Mouse (Mus musculus): ENCODE results near the gene Fam81a.

Fam81a gene

DNA sequence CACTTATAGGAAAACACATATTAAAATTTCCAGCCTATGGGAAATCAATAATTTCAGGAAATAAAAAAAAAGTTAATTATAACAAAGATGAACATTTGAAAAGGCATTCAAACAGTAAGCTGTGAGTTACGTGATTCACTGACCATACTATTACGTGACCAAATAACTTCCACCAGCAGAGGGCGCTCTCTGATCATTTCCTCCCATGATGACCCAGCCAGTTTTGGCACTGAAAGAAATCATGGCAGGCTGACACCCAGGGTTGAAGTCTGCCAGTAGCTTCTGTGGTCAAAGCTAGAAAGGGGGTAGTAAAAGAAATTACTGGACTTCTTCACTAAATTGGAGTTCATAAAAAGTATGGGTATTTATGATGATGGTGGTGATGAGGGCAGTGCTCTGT, 33.1 kb downstream of the Fam81a start:
- peak; percentile 53 to 70 for DNase-seq (ENCODE audit: low spot score in 2 of 2)

DNA sequence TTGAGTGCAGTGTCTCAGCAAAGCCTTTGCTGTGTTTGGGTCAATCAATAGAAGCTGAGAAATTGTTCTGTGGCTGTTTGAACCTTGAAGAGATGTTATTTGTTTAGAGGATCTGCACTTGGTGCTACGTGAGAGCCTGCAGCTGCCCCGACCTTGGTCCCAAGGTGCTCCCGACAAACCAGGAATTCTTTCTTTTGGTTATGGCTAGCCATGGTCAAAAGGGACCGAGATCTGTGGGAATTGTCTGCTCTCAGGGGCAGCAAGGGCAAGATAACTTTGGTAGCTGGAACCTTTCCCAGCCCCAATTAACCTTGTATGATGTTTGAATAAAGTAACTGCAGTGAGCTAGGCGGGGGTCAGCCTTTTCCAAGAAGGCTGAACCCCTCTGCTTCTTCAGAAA, 34.2 kb downstream of the Fam81a start:
- no peak for DNase-seq (ENCODE audit: low spot score in 2 of 2)

DNA sequence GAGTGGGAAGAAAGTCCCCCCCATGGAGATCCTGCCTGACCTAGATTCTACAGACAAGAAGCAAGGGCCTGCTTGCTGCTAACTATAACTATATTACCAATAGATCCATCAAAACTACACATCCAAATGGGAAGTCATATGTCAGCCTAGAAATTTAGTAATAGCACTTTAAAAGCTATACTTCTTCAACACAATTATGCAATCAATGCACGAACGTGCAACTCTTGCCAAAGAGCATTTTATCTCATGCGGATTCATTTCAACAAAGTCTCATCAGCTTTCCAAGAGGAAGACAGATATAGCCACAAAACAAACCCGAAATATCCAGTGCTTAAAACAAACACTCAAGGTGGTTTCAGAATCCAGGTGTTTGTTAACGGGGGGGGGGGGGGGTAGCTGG, 36.8 kb downstream of the Fam81a start:
- no peak for DNase-seq (ENCODE audit: low spot score in 2 of 2)

DNA sequence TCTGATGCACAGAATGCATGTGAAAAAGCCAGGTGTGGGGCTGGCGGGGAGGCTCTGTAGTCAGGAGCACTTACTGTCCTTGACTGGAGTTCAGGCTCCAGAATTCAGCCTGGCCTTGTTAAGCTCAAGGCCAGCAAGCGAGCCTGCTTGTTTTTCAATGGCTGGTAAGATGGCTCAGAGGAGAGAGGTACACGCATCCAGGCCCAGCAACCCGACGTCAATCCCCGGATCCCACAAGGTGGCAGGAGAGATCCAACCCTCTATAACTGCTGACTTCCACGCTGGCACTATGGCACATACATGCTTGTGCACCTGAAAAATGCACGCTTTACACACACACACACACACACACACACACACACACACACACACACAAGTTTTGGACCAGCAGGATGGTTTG, 39.3 kb downstream of the Fam81a start:
- no peak for DNase-seq (ENCODE audit: low spot score in 2 of 2)

DNA sequence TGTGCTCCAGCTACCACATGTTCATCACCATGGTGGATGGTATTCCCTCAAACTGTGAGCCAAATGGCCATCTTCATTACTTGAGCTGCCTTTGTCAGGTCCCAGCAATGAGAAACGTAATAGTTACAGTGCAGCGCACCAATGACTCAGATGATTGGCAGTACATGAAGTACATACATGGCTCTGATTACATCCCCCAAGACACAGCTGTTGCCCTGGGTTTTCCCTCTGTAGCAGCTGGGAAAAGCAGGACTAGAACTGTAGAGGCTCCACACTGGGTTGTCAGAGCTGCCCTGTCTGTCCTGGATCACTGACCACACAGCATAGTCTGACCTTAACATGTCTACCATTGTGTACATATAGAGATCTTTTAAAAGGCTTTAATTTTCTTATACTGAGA, 44.8 kb downstream of the Fam81a start:
- no peak for DNase-seq (ENCODE audit: low spot score in 2 of 2)

DNA sequence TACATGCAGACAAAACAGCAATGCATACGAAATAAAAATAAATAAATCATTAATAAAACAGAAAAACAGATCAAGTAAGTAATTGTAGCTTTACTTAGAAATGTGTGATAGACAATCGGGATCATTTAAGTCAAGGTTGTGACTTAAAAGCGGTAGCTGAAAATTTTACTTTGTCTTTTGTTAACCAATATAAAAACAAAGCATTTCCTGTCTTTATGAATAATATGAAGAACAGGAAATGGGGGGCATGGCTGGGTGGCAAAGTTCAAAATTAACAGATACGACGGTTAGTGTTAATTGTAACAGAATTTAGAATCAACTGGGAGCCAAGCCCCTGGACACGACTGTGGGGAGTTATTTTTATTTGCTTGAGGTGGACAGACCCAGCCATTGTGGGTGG, 47.3 kb downstream of the Fam81a start:
- DNase-seq (ENCODE audit: low spot score in 2 of 2): no peak

DNA sequence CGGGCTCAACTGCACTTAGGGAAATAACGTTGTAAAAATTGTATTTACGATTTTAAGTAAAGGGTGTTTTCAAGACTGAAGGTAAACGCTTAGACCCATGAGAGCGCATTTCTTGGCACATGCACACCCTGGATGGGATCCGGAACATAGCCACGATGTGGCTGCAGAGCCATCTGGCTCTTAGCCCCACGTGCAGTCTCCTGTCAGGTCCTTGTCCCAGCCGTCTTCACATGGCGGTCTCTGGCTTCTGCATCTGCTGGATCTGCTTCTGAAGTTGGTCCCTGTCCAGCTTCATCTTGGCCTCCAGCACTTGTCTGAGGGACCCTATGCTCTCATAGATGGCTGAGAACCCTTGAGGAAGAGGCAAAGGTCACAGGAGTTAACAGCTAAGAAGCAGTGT, 51.8 kb downstream of the Fam81a start:
- no peak for DNase-seq (ENCODE audit: low spot score in 2 of 2)

DNA sequence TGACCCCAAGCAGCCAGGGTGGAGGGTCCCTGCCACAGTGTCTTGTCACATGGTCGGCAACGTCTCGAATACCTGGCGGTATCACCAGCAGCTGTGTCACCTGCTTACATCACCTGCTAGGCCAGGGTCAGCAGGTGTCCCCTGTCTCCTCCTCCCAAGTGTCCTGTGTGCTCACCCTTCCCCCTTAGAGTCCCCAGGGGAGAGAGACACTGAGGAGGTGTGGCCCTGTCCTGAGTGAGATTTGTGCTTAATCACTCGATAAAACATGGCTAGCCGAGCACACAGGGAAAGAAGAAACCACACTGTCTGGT, 53.6 kb downstream of the Fam81a start:
- DNase-seq (ENCODE audit: low spot score in 2 of 2): no peak

DNA sequence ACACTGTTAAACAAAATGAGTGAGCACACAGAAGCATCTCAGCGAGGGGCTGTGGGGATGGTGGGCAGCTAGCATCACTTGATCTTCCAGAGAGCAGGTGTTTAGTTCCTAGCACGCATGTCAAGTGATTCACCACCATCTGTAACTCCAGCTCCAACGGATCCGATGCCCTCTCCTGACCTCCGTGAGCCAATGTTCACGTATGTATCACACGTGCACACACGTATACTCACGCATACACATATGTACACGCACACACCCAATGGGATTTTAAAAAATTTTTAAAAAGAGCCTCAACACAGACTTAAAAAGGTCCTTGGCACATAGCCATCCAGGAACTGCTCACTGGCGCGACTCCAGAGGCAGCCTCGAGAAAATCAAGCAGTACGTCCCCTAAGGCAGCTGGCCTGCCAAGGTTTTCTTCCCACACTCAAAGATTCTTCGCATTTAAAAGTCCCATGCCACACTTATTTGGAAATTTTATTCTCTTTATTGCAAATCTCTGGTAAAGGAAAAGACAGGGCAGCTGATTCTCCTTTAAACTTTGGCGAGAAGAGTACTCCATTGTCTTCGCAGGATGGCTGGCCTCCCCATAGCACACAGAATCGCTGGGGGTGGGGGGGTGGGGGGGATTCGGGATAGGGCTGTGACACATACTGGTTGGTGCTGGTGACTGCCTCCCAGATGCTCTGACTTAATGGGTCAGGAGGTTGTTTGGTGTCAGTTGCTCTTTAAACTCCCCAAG, 54.1 kb downstream of the Fam81a start:
- DNase-seq (ENCODE audit: low spot score in 2 of 2): no peak

DNA sequence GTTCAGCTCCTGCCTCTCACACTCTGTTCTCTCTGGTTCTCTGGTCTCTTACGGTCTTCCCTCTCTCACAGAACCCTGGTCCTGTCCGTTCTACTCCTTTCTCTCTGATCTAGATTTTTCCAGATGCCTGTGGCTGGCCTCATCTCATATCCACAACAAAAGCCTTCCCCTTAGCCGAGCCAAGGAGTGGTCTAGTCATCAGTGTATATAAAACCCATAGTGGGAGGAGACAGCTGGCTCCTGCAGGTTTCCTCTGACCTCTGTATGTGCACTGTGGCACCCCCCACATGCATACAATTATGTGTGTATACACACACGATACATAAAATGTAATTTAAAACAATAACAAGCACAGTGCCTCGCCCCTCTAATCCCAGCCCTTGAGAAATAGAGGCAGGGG, 55.0 kb downstream of the Fam81a start:
- no peak for DNase-seq (ENCODE audit: low spot score in 2 of 2)

DNA sequence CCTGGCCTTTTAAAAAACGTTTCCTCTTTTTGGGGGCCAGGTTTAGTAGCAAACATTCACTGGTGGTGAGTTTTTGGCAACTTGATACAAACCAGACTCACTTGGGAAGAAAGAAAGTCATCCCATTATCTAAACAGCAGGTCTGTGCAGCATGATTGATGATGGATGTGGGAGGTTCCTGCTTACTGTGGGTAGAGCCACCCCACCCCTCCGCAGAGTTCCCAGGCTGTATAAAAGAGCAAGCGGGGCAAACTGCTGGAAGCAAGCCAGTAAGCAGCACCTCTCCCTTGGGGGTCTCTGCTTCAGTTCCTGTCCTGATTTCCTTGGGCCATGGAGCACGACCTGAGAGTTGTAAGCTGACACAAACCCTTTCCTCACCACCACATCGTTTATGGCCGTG, 56.3 kb downstream of the Fam81a start:
- no peak for DNase-seq (ENCODE audit: low spot score in 2 of 2)

DNA sequence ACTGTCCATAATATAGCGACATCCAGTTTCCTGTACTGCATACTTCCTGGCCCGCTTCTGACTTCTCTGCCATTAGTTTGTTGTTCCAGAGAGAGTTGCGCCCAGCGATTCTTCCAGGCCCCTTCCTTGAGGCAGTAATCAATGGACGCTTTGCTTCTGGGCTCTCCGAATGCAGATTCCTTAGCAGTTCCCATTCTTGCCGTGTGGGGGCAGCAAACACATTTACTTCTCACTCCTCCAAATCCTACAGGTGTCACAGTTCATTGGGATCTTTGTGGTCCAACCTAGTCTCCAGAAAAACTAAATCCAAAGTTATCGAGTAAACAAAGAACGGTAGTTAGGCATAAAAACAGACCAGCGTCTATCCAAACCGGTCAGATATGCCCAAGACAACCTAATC, 58.3 kb downstream of the Fam81a start:
- no peak for DNase-seq (ENCODE audit: low spot score in 2 of 2)

DNA sequence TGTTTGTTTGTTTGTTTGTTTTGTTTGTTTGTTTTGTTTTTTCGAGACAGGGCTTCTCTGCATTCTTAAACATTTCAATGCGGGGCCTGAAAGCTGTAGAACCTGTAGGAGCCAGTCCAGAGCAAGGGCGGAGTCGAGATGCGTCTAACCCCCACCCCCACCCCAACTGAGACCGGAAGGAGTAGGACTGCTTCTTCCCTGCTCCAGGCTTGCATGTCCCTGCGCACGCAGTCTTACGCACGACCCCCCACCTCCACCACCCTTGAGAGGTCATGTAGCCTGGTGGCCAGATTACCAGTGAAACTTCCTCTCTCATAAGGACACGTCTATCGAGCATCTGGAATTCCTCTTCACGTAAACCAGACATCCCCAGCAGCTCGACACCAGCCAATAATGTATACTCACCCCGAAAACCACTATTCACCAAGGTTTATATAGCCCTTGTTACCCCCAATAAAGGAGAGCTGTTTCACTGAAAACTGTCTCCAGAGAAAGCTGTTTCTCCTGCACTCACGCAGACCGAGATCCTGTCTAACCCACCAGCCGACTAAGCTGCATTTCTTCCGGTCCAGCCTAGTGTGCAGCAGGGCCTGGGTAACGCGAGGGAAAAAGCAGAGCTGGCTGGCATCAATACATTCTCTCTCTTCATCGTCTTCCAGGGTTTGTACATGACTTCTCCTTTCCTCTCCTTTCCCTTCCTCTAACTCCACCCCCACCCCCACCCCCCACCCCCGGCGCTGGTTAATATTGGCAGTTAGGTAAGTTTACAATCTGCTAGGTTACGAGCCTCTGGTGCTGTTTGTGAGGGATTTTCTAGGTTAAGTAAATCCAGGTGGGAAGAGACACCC, 59.8 kb downstream of the Fam81a start:
- no peak for DNase-seq (ENCODE audit: low spot score in 2 of 2)

DNA sequence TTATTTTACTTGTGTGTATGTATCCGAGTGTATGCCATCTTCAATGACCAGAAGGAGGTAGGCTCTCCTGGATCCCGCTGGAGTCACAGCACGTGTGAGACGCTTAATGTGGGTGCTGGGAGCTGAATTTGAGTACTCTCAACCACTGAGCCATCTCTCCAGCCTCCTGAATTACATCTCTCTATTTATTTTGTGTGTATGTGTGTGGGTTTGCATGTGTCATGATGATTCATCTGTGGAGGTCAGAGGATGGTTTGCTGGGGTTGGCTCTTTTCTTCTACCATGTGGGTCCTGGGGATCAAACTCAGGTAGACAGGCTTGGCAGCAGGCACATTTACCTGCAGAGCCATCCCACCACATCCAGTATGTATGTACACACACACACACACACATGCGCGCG, 60.6 kb downstream of the Fam81a start:
- no peak for DNase-seq (ENCODE audit: low spot score in 2 of 2)

DNA sequence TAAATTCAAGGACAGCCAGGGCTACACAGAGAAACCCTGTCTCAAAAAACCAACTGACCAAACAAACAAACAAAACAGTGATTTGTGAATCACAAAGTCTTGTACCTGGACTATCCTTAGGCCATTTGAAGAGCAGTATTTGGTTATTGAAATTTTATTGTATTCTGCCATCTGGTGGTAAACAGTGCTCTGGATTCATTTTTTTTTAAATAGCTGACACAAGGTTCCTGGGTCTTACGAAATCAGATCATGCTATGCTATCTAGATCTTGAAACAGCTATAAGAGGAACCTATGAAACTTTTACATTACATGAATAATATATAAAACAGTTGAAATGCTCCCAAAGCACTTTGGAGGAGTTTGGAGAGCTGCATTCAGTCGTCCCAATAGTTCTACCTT, 61.4 kb downstream of the Fam81a start:
- DNase-seq (ENCODE audit: low spot score in 2 of 2): no peak

DNA sequence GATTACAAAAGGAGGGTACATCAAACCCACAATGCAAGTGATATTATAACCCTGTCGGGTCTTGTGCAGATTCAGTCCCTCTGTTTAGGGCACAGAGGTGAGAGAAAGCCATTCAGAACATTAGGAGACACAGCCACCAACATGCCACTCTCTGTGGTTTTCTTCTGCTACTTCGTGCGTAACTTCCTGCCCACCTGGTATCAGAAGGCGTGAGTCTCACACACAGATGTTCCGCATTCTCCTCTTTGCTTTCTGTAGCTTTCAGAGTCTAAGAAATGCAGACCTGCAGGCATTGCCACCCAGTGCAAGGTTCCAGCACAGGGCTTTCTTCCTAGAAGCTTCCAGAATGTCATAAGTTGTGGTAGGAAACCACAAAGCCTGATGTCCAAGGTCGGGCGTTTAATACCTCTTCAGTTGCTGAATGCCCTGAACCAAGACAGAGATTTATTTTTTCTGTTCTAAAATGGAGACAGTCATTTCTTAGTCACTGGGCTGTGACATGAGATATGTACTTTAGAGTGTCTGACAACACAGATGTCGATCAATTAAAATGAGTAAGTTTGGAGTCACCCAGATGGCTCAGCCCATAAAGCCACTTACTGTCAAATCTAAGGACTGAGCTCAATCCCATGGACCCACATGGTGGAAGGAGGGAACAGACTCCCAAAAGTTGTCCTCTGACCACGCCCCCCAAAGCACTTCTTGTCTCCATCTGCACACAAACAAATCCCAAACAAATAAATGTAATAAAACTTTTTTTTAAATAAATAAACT, 62.1 kb downstream of the Fam81a start:
- peak; percentile 83 for DNase-seq (ENCODE audit: low spot score in 2 of 2)

DNA sequence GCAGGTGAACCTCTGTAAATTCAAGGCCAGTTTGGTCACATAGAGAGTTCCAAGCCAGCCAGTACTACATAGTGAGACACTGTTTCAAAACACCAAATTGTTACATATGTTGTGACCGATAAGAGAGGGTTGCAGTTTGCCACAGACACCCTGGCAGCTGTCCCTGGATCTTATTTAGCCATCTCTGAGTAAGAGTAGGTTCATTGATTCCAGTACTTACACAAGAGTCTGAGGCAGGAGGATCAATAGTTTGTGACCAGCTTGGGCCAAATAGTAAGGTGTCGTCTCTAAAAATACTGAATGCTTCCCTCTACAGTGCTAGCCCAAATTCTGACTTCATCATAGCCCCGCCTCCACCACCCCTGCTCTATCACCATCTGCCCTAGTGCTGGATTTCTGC, 64.3 kb downstream of the Fam81a start:
- no peak for DNase-seq (ENCODE audit: low spot score in 2 of 2)

DNA sequence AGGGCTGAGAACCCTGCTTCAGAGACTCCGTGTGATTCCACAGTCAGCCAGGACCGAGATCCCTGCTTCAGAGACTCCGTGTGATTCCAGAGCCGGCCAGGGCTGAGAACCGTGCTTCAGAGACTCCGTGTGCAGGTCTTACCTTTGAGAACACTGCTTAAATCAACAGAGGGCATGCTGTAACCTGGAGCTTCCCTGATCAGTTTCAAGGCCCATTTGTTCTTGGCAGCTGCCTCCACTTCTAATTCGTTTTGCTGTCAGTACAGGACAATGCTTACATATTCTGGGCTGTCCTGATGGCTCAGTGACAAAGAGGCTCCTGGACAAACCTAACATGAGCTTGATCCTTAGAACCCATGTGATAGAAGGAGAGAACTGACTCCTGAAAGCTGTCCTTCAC, 65.2 kb downstream of the Fam81a start:
- DNase-seq (ENCODE audit: low spot score in 2 of 2): no peak

DNA sequence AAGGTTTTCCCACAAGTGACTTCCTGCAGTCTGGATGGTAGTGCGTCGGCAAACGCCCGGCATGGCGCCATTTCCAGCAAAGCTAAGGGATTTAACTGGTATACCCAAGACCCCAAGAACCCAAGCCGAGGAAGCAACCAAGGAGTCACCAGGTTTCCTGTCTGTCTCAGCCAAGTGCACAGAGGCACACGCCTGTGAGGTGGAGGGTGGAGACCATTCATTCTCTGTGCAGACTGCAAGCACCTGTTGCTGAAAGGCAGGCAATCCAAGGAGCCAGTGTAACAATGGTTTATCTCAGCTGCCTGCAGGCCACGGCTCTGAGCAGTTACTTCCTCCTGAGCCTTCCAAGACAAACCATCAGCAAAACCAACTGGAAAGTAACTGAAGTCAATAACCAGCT, 70.0 kb downstream of the Fam81a start:
- DNase-seq (ENCODE audit: low spot score in 2 of 2): no peak

DNA sequence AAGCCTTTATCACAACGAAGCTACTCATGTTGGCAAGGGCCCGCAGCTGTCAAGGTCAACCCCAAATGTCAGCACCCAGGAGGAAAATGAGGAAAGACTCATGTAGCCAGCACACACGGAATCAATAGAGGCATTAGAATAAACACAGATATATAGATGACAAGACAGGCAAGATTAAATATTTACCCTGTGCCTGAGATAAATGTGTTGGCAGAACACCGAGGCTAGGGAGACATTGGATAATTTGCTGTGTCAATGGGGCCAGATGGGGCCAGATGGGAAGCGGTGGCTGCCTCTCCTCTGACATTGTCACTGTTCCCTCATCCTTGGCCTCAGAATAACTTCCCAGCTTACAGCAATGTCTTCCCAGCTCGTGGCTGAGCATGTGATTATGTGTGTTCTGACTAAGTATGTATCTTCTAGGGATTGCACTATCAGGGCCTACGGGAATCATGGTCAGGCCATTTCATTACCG, 72.4 kb downstream of the Fam81a start:
- DNase-seq (ENCODE audit: low spot score in 2 of 2): no peak

DNA sequence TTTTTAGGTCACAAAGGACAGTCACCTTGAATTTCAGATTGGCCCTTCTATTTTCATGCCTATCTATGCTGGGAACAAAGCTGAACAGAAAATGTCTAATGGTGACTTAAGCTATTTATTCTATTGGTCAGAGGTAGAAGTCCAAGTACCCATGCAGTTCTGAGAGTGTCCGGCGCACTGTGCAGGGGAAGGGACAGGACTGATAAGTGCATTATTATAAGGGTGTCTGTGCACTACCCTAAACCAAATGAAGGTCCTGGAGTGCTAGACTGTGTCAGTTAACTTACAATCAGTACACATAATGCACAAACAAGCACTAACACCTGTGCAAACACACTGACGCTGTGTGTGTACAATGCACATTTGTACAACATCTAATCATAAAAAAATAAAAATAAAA, 74.9 kb downstream of the Fam81a start:
- no peak for DNase-seq (ENCODE audit: low spot score in 2 of 2)

DNA sequence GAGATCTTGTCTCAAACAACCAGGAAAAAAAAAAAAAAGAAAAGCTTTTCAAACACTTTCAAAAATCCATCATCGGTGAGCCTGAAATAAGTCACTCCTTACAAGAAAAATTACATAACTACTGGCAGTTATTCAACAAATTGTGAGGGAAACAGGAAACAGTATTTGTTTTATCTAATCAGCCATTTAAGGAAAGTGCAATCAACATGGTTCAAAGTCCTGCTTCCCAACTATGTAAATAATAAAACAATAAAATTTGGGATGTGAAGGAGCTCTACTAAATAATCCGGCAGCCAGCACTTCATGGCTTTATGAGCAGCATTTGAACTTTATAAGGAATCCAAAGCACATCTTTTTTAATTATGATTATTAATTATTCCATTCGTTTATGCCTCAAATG, 80.3 kb downstream of the Fam81a start:
- DNase-seq (ENCODE audit: low spot score in 2 of 2): no peak

DNA sequence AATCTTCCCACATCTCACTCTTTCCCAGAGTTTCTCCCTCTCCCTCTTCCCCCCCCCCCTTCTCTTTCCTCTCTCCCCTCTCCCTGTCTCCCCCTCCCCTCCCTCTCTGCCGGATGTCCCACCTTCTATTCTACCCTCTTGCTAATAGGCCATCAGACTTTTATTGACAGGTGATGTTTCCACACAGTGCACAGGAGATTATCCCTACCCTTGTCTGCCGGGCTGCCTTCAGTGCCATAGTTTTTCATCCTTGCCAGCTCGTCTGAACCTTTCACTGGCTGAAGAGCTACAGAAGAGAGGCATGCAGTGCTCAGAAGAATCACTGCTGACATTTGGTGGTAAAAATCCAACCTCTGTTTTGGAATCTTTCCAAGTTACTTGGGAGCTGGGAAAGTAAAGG, 88.9 kb downstream of the Fam81a start:
- DNase-seq (ENCODE audit: low spot score in 2 of 2): no peak

Measured in spleen, postnatal 36 days (tissue).